Mouse (Mus musculus) liver, embryonic 13.5 days (tissue): ENCODE measurements around the gene Vmn1r3. TPM values are rescaled to one million over a fixed set of nuclear protein-coding genes. Genes with fewer than 3 reads are reported as not detected.

Source experiments
- polyA plus RNA-seq: library from polyadenylated mRNA; unstranded; fragments of >200 nt; fragmentation: Nextera tagmentation; extraction: Ambion mirVana; gene quantifications from 2 replicates; pipeline ENCODE4 v1.2.1, GENCODE M21; 2015

Gene Vmn1r3
- polyA plus RNA-seq, 1 experiment from 2014 or later = not detected

Other genes starting within 250 kb of the Vmn1r3 start
- gene Vmn1r2, start 18.0 kb downstream of the Vmn1r3 start, polyA plus RNA-seq = not detected in 2 replicates